10 mouse cellular contexts compared by ENCODE assay signal in the genomic region with DNA sequence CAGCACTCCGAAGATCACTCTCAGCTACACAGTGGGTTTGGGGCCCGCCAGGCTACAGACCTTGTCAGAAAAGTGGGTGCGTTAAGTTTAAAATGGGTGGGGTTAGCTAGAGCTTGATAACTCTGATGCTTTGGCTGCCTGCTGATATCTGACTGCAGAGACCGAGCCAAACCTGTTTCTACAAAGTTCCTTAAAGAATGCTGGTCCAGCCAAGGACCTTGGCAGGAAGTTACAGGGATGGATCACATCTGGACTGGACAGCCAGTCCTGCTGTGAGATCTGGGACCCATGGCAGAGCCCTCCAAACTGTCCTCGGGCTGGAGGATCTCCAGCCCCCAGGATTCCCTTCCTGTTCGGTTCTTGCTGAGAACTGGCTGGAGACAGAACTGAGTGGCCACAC. TPM values are rescaled to one million over a fixed set of nuclear protein-coding genes. Genes with fewer than 3 reads are reported as not detected.
DNase-seq lines count a peak whose midpoint lies in the region; ATAC-seq and TF ChIP-seq lines count a peak whose summit lies in the region.
"Had no signal": no experiment of that assay in that cellular context is flagged by ENCODE, and none has a peak within 500 bp of the region (broad histone marks: within the 10 kb centered on the region; RNA-seq: fewer than 3 reads in every experiment).

No protein-coding gene starts in this region.

- no peak for DNase-seq in gastrocnemius, adult 2 months
- no peak for DNase-seq in gastrocnemius, postnatal 10 days
- DNase-seq in neural tube, embryonic 10.5 days (ENCODE audit: extremely low spot score, low spot score), result no peak
- no peak for DNase-seq in layer of hippocampus, postnatal 36 days
- DNase-seq in forebrain, embryonic 10.5 days (ENCODE audit: extremely low spot score, low spot score), result no peak

- 74% methylated on average over 6 of the region's 6 CpGs for WGBS in neural tube, embryonic 13.5 days
- 41% methylated on average over 6 of the region's 6 CpGs for WGBS in limb, embryonic 15.5 days
- WGBS in stomach, embryonic 15.5 days, result 34% methylated on average over 6 of the region's 6 CpGs
- 71% methylated on average over 6 of the region's 6 CpGs for WGBS in forebrain, embryonic 10.5 days

- H3K27me3 ChIP-seq in neural tube, embryonic 13.5 days, result peaks cover 14% of the 10 kb centered on the region
- no peaks in the 10 kb centered on the region; the same call in 1 of the 2 replicates for H3K27me3 ChIP-seq in limb, embryonic 15.5 days
- no peaks in the 10 kb centered on the region for H3K27me3 ChIP-seq in stomach, embryonic 15.5 days (replicated peaks)
- peaks cover 51% of the 10 kb centered on the region for H3K27me3 ChIP-seq in forebrain, embryonic 10.5 days (ENCODE audit: poor library complexity, severe bottlenecking)
- H3K27me3 ChIP-seq: limb, embryonic 13.5 days had no signal

- ATAC-seq in neural tube, embryonic 13.5 days (ENCODE audit: low read depth), result no peak
- ATAC-seq in limb, embryonic 15.5 days (ENCODE audit: insufficient number of reproducible peaks, low FRiP score, low TSS enrichment, low read depth), result no peak
- peak; percentile 15; the same call in 1 of the 2 replicates for ATAC-seq in stomach, embryonic 15.5 days (ENCODE audit: insufficient read depth, low FRiP score, low read depth)

- peaks cover 36% of the 10 kb centered on the region for H3K4me1 ChIP-seq in neural tube, embryonic 13.5 days (replicated peaks)
- peaks cover 30% of the 10 kb centered on the region for H3K4me1 ChIP-seq in limb, embryonic 15.5 days
- peaks cover 49% of the 10 kb centered on the region for H3K4me1 ChIP-seq in stomach, embryonic 15.5 days
- peaks cover 56% of the 10 kb centered on the region for H3K4me1 ChIP-seq in forebrain, embryonic 10.5 days

- TF ChIP-seq CTCF in gastrocnemius, adult 2 months (IDR thresholded peaks at IDR 0.05), result no peak

- intact Hi-C loops in gastrocnemius, adult 2 months (cut with DNase I), result no loop called here

- no peaks in the 10 kb centered on the region for H3K9me3 ChIP-seq in neural tube, embryonic 13.5 days
- no peaks in the 10 kb centered on the region for H3K9me3 ChIP-seq in limb, embryonic 15.5 days
- no peaks in the 10 kb centered on the region for H3K9me3 ChIP-seq in stomach, embryonic 15.5 days
- no peaks in the 10 kb centered on the region for H3K9me3 ChIP-seq in forebrain, embryonic 10.5 days
- H3K9me3 ChIP-seq: hindbrain, embryonic 15.5 days; limb, embryonic 13.5 days had no signal

- H3K9ac ChIP-seq in neural tube, embryonic 13.5 days, result no peak overlapping the region
- no peak overlapping the region for H3K9ac ChIP-seq in limb, embryonic 15.5 days
- H3K9ac ChIP-seq in stomach, embryonic 15.5 days, result no peak overlapping the region
- H3K9ac ChIP-seq: hindbrain, embryonic 15.5 days; limb, embryonic 13.5 days had no signal

- H3K4me2 ChIP-seq in neural tube, embryonic 13.5 days, result no peak overlapping the region
- H3K4me2 ChIP-seq in limb, embryonic 15.5 days, result no peak overlapping the region
- H3K4me2 ChIP-seq in stomach, embryonic 15.5 days, result peak overlapping the region; percentile 26
- H3K4me2 ChIP-seq: hindbrain, embryonic 15.5 days; limb, embryonic 13.5 days had no signal

- H3K36me3 ChIP-seq in neural tube, embryonic 13.5 days, result no peaks in the 10 kb centered on the region
- H3K36me3 ChIP-seq in limb, embryonic 15.5 days, result no peaks in the 10 kb centered on the region
- H3K36me3 ChIP-seq in stomach, embryonic 15.5 days, result no peaks in the 10 kb centered on the region
- no peaks in the 10 kb centered on the region for H3K36me3 ChIP-seq in forebrain, embryonic 10.5 days (replicated peaks)
- H3K36me3 ChIP-seq: hindbrain, embryonic 15.5 days; limb, embryonic 13.5 days had no signal

- 0 out of 2 replicates have a peak overlapping the region, but pooled peaks have one; percentile 3 for H3K4me3 ChIP-seq in gastrocnemius, adult 2 months
- H3K4me3 ChIP-seq in neural tube, embryonic 13.5 days, result no peak overlapping the region
- H3K4me3 ChIP-seq in limb, embryonic 15.5 days, result no peak overlapping the region
- H3K4me3 ChIP-seq in stomach, embryonic 15.5 days (replicated peaks), result no peak overlapping the region
- H3K4me3 ChIP-seq in forebrain, embryonic 10.5 days, result no peak overlapping the region
- H3K4me3 ChIP-seq: hindbrain, embryonic 15.5 days; limb, embryonic 13.5 days had no signal

- H3K27ac ChIP-seq in gastrocnemius, adult 2 months, result peak overlapping the region; percentile 72
- H3K27ac ChIP-seq in neural tube, embryonic 13.5 days (replicated peaks), result 0 out of 2 replicates have a peak overlapping the region, but pooled peaks have one; percentile 13
- H3K27ac ChIP-seq in limb, embryonic 15.5 days, result peak overlapping the region; percentile 57
- H3K27ac ChIP-seq in stomach, embryonic 15.5 days, result peak overlapping the region; percentile 90
- no peak overlapping the region for H3K27ac ChIP-seq in forebrain, embryonic 10.5 days
- H3K27ac ChIP-seq: hindbrain, embryonic 15.5 days; limb, embryonic 13.5 days had no signal

RNA-seq across cellular contexts. Expression of gene Tmem51, which starts 18.3 kb away (rescaled TPM):
- total RNA-seq in gastrocnemius, adult 2 months (2021), result under 1 TPM; 0.66 to 0.75 TPM
- total RNA-seq in gastrocnemius, postnatal 10 days (2021), result 1 to 10 TPM; 4.3 to 4.9 TPM
- polyA plus RNA-seq in neural tube, embryonic 13.5 days (2015; fragmentation: Nextera tagmentation; extraction: Ambion mirVana), result 5.2 and 6.4 TPM in 2 replicates
- 26.1 and 26.8 TPM in 2 replicates for polyA plus RNA-seq in limb, embryonic 15.5 days (2015; fragmentation: Nextera tagmentation; extraction: Ambion mirVana)
- 62.4 and 64.8 TPM in 2 replicates for polyA plus RNA-seq in stomach, embryonic 15.5 days (2015; fragmentation: Nextera tagmentation; extraction: Ambion mirVana)
- total RNA-seq in layer of hippocampus, postnatal 36 days (2021), result 1 to 10 TPM; 4.2 TPM
- polyA plus RNA-seq in forebrain, embryonic 10.5 days (2016; fragmentation: Nextera tagmentation; extraction: Ambion mirVana), result 6.6 and 6.7 TPM in 2 replicates

RNA-seq across cellular contexts. Expression of gene Fhad1, which starts 51.0 kb away (rescaled TPM):
- total RNA-seq in gastrocnemius, adult 2 months (2021), result not detected
- 1 to 10 TPM; 2.1 to 4.5 TPM for total RNA-seq in gastrocnemius, postnatal 10 days (2021)
- polyA plus RNA-seq in neural tube, embryonic 13.5 days (2015; fragmentation: Nextera tagmentation; extraction: Ambion mirVana), result 3.6 and 4.0 TPM in 2 replicates
- polyA plus RNA-seq in limb, embryonic 15.5 days (2015; fragmentation: Nextera tagmentation; extraction: Ambion mirVana), result 3.9 and 5.5 TPM in 2 replicates
- 2.0 and 2.7 TPM in 2 replicates for polyA plus RNA-seq in stomach, embryonic 15.5 days (2015; fragmentation: Nextera tagmentation; extraction: Ambion mirVana)
- 1 to 10 TPM; 8.6 to 9.7 TPM for total RNA-seq in layer of hippocampus, postnatal 36 days (2021)
- polyA plus RNA-seq in forebrain, embryonic 10.5 days (2016; fragmentation: Nextera tagmentation; extraction: Ambion mirVana), result 0.39 and 0.50 TPM in 2 replicates
